Mouse (Mus musculus): ENCODE data around the gene Bhlhe23.

The Bhlhe23 gene

DNA sequence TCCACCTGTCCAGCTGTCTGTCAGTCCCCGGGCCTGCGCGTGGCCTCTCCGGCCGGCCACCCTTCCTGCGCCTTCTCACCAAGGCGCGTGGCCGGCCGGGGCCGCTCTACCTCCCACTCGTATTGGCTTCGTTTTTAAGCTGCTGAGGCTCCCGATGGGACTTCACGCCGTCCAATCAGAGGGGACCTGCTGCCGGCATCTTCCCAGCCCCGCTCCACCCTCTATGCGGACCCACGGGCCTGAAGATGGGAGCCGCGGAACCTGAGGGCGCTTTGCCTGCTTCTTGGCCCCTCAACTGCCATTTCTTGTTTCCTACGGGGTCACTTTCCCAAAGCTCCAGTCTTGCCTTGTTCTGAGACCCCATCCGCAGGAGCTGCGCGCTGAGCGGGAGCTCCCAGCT, at the start of gene Bhlhe23:
Gene Bhlhe23 (minus strand): TSS at position 108 of the 400 bp plus-strand sequence.
- POLR2A ChIA-PET, result interaction anchor here in 3 of 4 experiments (0.7 to 1.3 kb wide), 7 partner anchors 9 to 98 kb away, joined by 3 read pairs; no protein-coding TSS in a partner anchor
- CTCF ChIA-PET, result interaction anchor here (0.5 to 1.5 kb wide), 11 partner anchors 9 to 218 kb away, joined by 3 to 9 read pairs (median 3); partner anchors contain the start of gene Ogfr (in 1 of the 4)

DNA sequence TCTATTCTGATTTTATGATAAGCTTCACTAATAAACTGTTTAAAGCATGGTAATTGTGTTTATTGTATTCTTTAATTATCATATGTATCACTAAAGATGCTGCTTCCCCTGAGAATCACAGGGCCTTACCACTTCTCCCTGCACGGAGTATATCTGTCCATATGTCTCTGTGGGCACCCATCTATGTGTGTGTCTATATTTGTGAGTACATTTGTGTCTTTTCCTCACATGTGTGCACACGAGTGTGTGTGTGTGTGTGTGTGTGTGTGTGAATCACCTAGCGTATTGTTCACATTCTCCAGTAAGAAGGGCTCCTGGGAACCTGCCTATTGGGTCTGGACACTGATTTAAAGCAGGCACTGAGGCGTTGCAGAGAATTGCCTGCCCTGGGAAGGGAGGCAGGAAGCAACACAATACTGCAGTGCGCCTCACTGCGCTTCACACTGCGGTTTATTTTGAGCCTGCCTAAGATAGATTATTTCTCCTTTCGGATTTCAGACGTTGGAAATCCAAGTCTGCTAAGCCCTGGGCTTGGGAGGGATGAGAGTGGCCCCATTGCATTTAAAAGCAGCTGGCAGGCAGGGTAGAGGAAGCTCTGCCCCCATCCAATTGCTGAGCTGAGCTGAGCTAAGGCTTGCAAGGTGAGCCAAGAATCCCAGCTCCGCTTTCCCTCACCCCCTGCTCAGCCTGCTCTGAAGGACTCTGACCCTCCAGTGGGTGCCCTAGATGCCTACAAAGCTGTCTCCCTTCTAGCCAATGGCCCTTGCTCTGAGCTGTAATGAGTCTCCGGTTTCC, 48.6 kb upstream of the Bhlhe23 start:
- ChIA-PET CTCF (interaction anchor here in 2 of 4 experiments (0.5 to 2.9 kb wide), 3 partner anchors 19 to 608 kb away, joined by 3 to 10 read pairs (median 4); no protein-coding TSS in a partner anchor), POLR2A (interaction anchor here in 2 of 4 experiments (0.5 to 1.4 kb wide), 5 partner anchors 30 to 1045 kb away, joined by 3 to 10 read pairs (median 3); no protein-coding TSS in a partner anchor)

DNA sequence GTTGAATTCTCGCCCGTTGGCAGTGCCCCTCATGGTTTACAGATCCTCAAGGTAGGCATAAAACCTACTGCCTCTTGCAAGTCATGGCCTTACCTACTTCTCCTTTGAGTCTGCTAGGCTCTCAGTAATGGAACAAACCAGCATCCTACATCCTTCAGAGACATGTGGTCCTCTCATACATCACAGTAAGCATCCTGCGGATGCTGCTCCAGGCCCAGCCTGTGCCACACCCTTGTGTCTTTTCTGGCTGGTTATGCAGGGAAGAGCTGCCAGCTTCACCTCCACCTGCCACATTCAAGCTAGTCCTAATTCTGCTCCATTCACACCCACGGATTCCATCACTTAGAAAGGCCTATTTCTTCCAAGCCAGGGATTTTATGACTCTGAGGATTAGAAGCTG, 48.0 kb upstream of the Bhlhe23 start:
- POLR2A ChIA-PET, result interaction anchor here in 1 of 4 experiments (0.6 kb wide), 1 partner anchor 323 kb away, joined by 10 read pairs; no protein-coding TSS in a partner anchor
- CTCF ChIA-PET, result no interaction called here

DNA sequence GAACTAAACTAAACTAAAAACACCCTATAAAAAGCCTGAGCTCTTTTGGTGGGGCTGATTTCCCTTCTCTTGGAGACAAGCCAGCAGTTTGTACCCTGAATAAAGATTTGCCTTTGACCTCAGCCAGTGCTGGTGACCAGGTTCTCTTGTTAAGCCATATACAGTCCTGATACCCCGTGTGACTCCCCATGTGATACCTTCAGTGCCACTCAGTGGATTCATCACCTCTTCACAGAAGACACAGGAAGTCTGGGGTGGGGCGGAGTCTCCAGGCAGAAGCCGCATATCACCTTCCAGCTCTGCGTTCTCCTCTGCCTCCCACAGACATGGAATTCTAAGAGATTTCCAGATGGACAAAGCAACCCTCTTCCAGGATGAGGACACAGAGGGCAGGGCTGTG, 47.4 kb upstream of the Bhlhe23 start:
- ChIA-PET POLR2A (interaction anchor here in 1 of 4 experiments (1.2 kb wide), 1 partner anchor 332 kb away, joined by 3 read pairs; no protein-coding TSS in a partner anchor), CTCF (interaction anchor here in 1 of 4 experiments (0.7 kb wide), 1 partner anchor 32 kb away, joined by 3 read pairs; no protein-coding TSS in a partner anchor)

DNA sequence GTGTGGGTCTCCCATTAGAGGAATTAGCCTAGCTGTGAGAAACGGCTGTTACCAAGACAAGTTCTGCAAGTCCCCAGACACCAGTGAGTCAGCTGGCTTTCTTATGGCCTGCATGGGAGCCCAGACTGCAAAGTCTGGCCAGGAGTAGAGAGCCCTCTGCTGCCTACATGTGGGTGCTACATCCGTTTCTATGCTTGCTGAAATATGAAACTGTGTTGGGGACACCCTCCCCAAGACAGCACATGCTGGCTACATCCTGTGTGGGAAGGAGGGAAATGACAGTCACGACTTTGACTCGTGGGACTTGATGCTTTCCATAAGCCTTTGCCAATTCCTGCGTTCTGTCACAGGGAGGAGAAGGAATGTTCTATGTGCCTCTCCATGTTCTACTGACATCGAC, 45.8 kb upstream of the Bhlhe23 start:
- ChIA-PET CTCF (interaction anchor here (0.5 to 1.6 kb wide), 8 partner anchors 13 to 1627 kb away, joined by 3 to 6 read pairs (median 4); no protein-coding TSS in a partner anchor), POLR2A (no interaction called here)

DNA sequence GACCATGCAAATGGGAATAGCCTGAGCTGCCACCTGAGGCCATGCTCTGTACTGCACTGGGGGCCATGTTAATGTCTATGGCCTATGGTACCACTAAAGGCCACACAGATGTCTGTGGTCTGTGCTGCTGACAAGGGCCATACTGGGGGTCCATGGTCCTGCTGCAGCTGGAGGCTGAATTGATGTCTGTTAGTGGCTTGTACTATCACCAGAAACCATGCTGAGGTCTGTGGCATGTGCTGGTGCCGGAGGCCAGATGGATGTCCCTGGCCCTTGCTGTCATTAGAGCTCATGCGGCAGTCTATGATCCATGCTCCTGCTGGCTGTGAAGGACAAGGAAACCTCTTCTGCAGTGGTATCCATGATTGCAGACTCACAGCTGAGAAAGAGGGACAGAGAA, 42.8 kb upstream of the Bhlhe23 start:
- ChIA-PET POLR2A (interaction anchor here in 1 of 4 experiments (0.7 kb wide), 1 partner anchor 530 kb away, joined by 3 read pairs; no protein-coding TSS in a partner anchor), CTCF (interaction anchor here in 1 of 4 experiments (0.6 to 1.0 kb wide), 4 partner anchors 13 to 232 kb away, joined by 3 to 4 read pairs (median 3); no protein-coding TSS in a partner anchor)

DNA sequence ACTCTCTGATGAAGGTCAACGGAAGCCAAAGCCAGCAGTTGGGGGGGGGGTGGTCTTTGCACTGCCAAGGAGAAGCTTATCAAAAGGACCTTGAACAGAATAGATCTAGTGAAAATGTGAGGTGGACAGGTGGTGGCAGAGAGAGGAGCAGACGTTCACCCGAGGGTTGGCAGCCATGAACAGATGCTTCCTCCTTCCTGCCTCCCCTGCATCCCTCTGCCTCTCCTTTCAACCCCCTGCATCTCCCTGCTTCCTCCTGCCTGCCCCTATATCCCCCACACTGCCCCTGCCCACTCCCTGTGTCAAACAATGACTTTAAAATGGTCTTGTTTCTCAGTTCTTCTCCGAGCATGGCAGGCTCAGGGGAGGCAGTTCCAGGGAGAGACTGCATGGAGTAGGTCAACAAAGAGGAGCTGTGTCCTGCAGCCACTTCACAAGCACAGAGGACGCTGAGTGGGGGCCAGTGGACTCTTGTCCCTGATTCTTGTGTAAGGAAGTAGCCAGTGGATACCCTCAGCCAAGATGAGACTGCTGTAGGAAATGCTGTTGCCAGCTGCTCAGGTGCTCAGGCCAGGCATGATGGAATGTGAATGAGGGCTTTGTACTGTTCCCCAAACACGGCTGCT, 39.9 kb upstream of the Bhlhe23 start:
- POLR2A ChIA-PET, result no interaction called here
- CTCF ChIA-PET, result interaction anchor here in 1 of 4 experiments (1.2 kb wide), 1 partner anchor 14 kb away, joined by 3 read pairs; no protein-coding TSS in a partner anchor

DNA sequence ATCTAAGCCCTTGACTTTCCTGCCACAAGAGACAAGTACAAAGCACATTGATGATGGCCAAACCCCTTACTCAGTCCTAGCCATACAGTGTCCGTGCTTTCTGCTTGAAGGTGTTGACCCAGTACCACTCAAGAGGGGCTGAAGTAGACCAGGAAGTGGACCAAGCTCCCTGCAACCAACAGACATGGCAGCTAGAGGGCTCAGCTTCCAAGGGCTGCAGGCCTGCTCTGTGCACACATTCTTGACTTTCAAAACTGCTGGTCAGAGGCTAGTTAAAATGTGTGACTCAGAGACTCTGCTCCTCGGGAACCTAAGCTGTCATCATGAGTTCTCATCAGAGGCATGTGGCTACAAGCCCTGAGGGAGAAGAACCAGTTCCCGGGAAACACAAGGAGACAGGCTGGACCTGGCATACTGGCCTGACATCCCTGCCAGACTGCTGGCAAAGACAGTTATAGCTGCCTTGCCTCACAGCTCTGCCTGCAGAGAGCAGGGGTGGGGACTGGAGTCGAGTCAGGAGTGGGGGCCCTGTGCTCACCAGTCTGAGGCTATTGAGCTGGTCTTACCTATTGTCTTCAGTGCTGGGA, 37.4 kb upstream of the Bhlhe23 start:
- ChIA-PET CTCF (interaction anchor here in 2 of 4 experiments (0.7 to 1.4 kb wide), 5 partner anchors 9 to 61 kb away, joined by 3 to 7 read pairs (median 3); no protein-coding TSS in a partner anchor), POLR2A (no interaction called here)

DNA sequence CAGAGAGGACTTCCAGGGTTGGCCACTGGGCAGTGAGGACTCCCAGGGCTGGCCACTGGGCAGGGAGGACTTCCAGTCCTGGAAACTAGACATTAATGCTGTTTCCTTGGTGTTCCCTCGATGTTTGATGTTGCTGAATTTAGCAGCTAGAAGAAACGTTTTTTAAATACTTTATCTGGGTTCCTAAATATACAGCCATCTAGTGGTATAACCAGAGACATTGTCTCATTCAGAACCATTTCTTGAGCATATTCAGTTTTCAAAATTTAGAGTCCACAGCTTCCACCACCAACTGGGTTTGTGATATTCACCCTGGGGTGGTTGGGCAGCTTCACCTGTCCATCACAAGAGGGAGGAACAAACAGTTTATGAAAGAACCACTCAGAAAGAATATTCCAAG, 34.3 kb upstream of the Bhlhe23 start:
- ChIA-PET POLR2A (interaction anchor here in 1 of 4 experiments (0.6 kb wide), 1 partner anchor 44 kb away, joined by 8 read pairs; no protein-coding TSS in a partner anchor), CTCF (interaction anchor here in 1 of 4 experiments (1.1 kb wide), 1 partner anchor 64 kb away, joined by 4 read pairs; no protein-coding TSS in a partner anchor)

DNA sequence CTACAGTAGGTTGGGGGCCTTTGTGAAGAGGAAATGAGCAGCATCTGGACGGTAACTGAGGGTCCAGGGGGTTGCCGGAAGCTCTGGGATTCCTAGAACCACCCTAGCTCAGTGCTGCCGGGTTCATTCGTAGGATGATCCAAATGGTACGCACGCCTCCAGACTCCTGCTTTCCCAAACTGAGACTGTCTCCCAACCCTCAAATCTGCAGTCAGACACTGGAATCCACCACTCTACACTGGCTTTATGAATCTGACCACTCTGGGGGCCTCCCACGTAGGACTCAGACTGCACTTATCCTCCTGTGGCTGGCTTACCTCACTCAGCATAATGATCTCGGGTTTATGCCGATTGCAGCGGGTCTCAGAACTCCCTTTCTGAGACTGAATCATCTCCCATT, 32.8 kb upstream of the Bhlhe23 start:
- CTCF ChIA-PET, result interaction anchor here in 3 of 4 experiments (0.7 to 0.9 kb wide), 3 partner anchors 13 to 76 kb away, joined by 3 to 4 read pairs (median 4); no protein-coding TSS in a partner anchor
- POLR2A ChIA-PET, result no interaction called here

DNA sequence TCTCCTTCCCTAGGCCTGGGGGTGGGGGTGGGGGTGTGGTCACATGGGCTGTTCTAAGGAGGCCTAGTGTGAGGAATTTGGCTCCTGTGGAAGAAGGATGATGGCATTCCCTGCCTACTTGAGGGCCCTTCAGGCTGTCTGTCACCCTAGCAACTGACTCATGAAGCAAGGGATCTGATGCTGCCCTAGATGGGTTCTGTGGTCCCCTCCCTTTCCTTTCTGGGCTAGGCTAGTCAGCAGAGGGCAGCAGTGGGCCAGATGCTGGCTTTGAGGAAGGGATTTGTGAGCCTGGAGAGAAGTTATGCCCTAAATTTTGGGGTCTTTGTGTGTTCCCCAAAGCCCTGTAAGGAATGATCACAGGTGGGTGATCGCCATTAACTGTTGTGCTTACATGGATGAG, 29.3 kb upstream of the Bhlhe23 start:
- ChIA-PET POLR2A (no interaction called here), CTCF (interaction anchor here in 3 of 4 experiments (0.6 to 1.3 kb wide), 7 partner anchors 16 to 158 kb away, joined by 3 to 7 read pairs (median 3); no protein-coding TSS in a partner anchor)

DNA sequence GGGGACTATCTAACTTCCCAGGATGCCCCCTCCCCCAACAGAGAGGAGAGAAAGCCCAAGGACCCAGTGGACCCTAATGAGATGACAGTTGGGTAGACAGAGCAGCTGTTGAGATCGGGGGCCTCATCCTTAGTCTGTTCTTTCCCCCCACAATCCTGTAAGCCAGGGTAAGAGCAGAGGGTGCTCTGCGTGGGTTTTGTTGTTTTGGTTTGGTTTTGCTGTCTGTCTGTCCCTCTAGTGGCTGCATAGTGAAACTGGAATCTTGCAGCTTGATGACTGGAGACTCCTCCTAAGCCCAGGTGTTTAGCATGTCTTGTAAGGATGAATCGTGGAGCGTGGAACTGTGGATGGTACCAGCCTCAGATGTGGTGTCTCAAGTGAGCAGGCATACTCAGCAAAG, 19.3 kb upstream of the Bhlhe23 start:
- ChIA-PET CTCF (interaction anchor here (0.5 to 2.3 kb wide), 30 partner anchors 8 to 785 kb away, joined by 3 to 17 read pairs (median 4); partner anchors contain the start of gene Ythdf1 (in 1 of the 4)), POLR2A (interaction anchor here in 1 of 4 experiments (1.0 kb wide), 1 partner anchor 538 kb away, joined by 3 read pairs; no protein-coding TSS in a partner anchor)

DNA sequence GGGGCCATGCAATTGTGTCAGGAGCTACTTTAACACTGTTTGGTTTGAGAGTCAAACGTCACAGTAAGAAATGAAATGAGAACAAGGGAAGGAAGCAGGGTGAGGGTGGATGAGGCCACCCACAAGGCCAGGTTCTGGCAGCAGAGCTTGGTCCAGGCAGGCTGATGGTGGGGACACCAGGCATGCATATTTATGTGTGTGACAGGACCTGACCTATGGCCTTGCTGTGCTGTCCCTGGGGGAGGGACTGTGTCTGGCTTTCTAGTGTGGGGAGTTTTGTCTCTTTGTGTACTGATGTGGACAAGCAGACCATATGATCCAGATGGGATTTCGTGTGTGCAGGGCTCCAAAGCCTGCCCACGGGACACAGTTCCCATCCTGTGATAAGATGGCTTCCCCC, 18.9 kb upstream of the Bhlhe23 start:
- CTCF ChIA-PET, result interaction anchor here (0.5 to 2.3 kb wide), 17 partner anchors 8 to 785 kb away, joined by 3 to 12 read pairs (median 4); partner anchors contain the start of gene Ythdf1 (in 1 of the 4)
- POLR2A ChIA-PET, result interaction anchor here in 1 of 4 experiments (0.7 kb wide), 1 partner anchor 96 kb away, joined by 3 read pairs; no protein-coding TSS in a partner anchor

DNA sequence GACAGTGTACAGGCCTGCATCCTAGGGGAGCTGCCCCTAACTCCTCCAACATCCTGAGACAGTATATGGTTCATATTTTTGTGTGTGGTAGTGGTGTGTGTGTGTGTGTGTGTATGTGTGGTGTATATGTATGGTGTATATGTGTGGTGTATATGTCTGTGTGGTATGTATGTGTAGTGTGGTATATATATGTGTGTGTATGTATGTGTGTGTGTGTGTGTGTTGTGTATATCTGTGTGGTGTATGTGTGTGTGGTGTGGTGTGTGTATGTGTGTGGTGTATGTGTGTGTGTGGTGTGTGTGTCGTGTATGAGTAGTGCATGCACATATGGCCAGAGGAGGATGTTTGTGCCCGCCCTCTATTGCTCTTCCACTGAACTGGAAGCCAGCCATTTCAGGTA, 17.7 kb upstream of the Bhlhe23 start:
- CTCF ChIA-PET, result interaction anchor here in 2 of 4 experiments (0.7 to 1.1 kb wide), 2 partner anchors 28 to 81 kb away, joined by 3 to 4 read pairs; no protein-coding TSS in a partner anchor
- POLR2A ChIA-PET, result interaction anchor here in 1 of 4 experiments (1.6 kb wide), 1 partner anchor 138 kb away, joined by 3 read pairs; no protein-coding TSS in a partner anchor

DNA sequence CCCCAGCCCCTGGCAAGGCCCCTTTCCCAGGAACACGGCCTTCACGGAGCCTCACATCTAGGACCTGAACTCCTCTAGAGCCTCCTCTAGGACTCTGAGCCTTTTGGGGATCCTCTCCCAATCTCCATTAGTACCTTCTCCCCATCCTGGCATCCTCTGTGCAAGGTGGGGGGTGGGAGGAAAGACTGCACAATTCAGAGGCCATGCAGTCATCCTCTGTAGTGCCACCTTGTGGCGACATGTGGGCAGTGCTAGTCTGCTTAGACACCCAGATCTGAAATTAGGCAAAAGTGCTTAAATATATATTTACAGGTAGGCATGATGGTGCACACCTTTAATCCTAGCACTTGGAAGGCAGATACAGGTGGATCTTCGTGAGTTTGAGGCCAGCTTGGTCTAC, 15.0 kb upstream of the Bhlhe23 start:
- POLR2A ChIA-PET, result no interaction called here
- CTCF ChIA-PET, result interaction anchor here in 2 of 4 experiments (0.7 to 2.4 kb wide), 2 partner anchors 13 to 205 kb away, joined by 3 to 11 read pairs; no protein-coding TSS in a partner anchor

DNA sequence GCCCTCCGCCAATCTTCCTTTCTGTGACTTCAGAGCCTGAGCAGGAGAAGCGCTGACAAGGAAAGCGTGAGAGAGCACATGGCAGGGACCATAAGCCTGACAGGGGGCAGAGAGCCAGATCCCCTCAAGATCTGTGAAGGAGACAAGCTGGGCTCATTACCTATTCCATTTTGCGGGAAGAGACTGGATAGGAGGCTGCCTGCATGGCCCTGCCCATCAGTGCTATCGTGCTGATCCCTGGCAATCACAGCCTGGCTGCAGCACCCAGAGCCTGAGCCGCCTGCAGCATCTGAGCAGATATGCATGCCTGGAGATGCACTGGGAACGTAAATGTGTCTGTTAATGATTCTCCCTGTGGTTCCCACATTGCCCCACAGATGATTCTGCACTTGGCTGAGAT, 12.1 kb upstream of the Bhlhe23 start:
- ChIA-PET CTCF (interaction anchor here in 3 of 4 experiments (0.6 to 2.1 kb wide), 8 partner anchors 8 to 1275 kb away, joined by 3 to 12 read pairs (median 3); no protein-coding TSS in a partner anchor), POLR2A (interaction anchor here in 2 of 4 experiments (0.6 to 0.7 kb wide), 2 partner anchors 33 to 941 kb away, joined by 3 to 5 read pairs; no protein-coding TSS in a partner anchor)

DNA sequence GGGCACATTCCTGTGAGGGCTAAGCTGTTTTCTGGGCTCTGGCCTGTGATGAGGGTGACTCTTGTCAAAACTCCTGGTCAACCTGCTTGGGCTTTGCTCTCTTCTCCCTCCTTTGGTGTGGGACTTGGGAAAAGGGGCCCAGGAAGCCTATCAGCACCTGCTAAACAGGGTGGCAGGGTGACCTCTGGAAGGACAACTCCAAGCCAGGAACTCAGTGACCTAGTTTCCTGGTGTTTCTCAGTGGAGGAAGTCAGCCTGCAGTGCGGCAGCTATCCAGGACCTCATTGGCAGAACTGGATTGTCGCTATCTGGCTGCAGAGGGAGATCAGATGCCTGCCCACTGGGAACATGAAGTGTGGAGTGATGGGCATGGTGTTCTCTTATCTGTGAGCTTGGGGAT, 11.7 kb upstream of the Bhlhe23 start:
- ChIA-PET POLR2A (interaction anchor here in 3 of 4 experiments (0.6 to 1.2 kb wide), 3 partner anchors 32 to 942 kb away, joined by 3 to 5 read pairs (median 3); partner anchors contain the start of gene Rps21 (in 1 of the 3)), CTCF (interaction anchor here in 3 of 4 experiments (0.6 to 2.1 kb wide), 10 partner anchors 8 to 1274 kb away, joined by 3 to 12 read pairs (median 4); no protein-coding TSS in a partner anchor)
